In genomic region chr12:8386451-8387011, GRCm38 (mm10) we compare ENCODE assay signal across 8 mouse cellular contexts.
A peak's percentile ranks its signal among the peaks of the same experiment; 100 is the strongest.
DNase-seq lines count a peak whose midpoint lies in the region; ATAC-seq and TF ChIP-seq lines count a peak whose summit lies in the region.

No protein-coding gene starts in this region.

- no peaks in the 10 kb centered on the region for H3K9me3 ChIP-seq in forebrain, embryonic 15.5 days
- no peaks in the 10 kb centered on the region for H3K9me3 ChIP-seq in hindbrain, embryonic 15.5 days
- H3K9me3 ChIP-seq in lung, embryonic 14.5 days (ENCODE audit: low read depth, low read length): no peaks in the 10 kb centered on the region

- H3K4me1 ChIP-seq in forebrain, embryonic 15.5 days: no peaks in the 10 kb centered on the region
- no peaks in the 10 kb centered on the region for H3K4me1 ChIP-seq in hindbrain, embryonic 15.5 days (replicated peaks)
- 0 out of 2 replicates have a peak, but pooled peaks cover 6% of the 10 kb centered on the region for H3K4me1 ChIP-seq in lung, embryonic 14.5 days (ENCODE audit: insufficient read depth)

- no peaks in the 10 kb centered on the region for H3K36me3 ChIP-seq in forebrain, embryonic 15.5 days
- H3K36me3 ChIP-seq in hindbrain, embryonic 15.5 days: no peaks in the 10 kb centered on the region
- no peaks in the 10 kb centered on the region for H3K36me3 ChIP-seq in lung, embryonic 14.5 days (ENCODE audit: insufficient read depth)

- H3K9ac ChIP-seq in forebrain, embryonic 15.5 days (replicated peaks): no peak overlapping the region
- no peak overlapping the region for H3K9ac ChIP-seq in hindbrain, embryonic 15.5 days
- no peak overlapping the region for H3K9ac ChIP-seq in lung, embryonic 14.5 days

- H3K27me3 ChIP-seq in forebrain, embryonic 15.5 days: no peaks in the 10 kb centered on the region
- H3K27me3 ChIP-seq in hindbrain, embryonic 15.5 days: no peaks in the 10 kb centered on the region
- H3K27me3 ChIP-seq in lung, embryonic 14.5 days (ENCODE audit: insufficient read depth, low read length): no peaks in the 10 kb centered on the region

- no peak overlapping the region for H3K4me3 ChIP-seq in forebrain, embryonic 15.5 days
- H3K4me3 ChIP-seq in hindbrain, embryonic 15.5 days: no peak overlapping the region
- H3K4me3 ChIP-seq in lung, embryonic 14.5 days (ENCODE audit: low read depth, low read length): no peak overlapping the region

- peak; percentile 53 for ATAC-seq in forebrain, embryonic 15.5 days (replicated peaks)
- peak; percentile 67 for ATAC-seq in hindbrain, embryonic 15.5 days (ENCODE audit: low FRiP score, low read depth)
- peak; percentile 88 for ATAC-seq in lung, embryonic 14.5 days (ENCODE audit: insufficient read depth)
- no peak for ATAC-seq in CD4-positive, CD25-positive, alpha-beta regulatory T cell, adult 4 months

- WGBS in forebrain, embryonic 15.5 days: 57% methylated on average over 6 of the region's 6 CpGs
- WGBS in hindbrain, embryonic 15.5 days: 57% methylated on average over 6 of the region's 6 CpGs
- WGBS in lung, embryonic 14.5 days: 39% methylated on average over 6 of the region's 6 CpGs

- DNase-seq in ovary, adult 18-20 months (ENCODE audit: low spot score): peak; percentile 40
- no peak for DNase-seq in ovary, postnatal 14 days (ENCODE audit: low spot score)
- peak; percentile 80 for DNase-seq in lung, embryonic 14.5 days
- DNase-seq in cerebellum, adult 11-12 months: no peak
- no peak for DNase-seq in urinary bladder, adult 18-20 months (ENCODE audit: low spot score in 2 of 2)

- no peak for TF ChIP-seq CTCF in lung, embryonic 14.5 days (IDR thresholded peaks at IDR 0.05; ENCODE audit: low read depth)

- H3K4me2 ChIP-seq in forebrain, embryonic 15.5 days (replicated peaks): no peak overlapping the region
- no peak overlapping the region for H3K4me2 ChIP-seq in hindbrain, embryonic 15.5 days
- H3K4me2 ChIP-seq in lung, embryonic 14.5 days: no peak overlapping the region

- H3K27ac ChIP-seq in forebrain, embryonic 15.5 days (replicated peaks): no peak overlapping the region
- no peak overlapping the region; the same call in 1 of the 2 replicates for H3K27ac ChIP-seq in hindbrain, embryonic 15.5 days (replicated peaks)
- H3K27ac ChIP-seq in lung, embryonic 14.5 days (ENCODE audit: low read depth): peak overlapping the region; percentile 86

Comparison
In these comparisons a context has a peak if more than half of its experiments do, and no peak if none do; other contexts are left out.
1. DNase-seq: peak in ovary, adult 18-20 months (single experiment) and lung, embryonic 14.5 days (single experiment); none in ovary, postnatal 14 days (single experiment), cerebellum, adult 11-12 months (single experiment) and urinary bladder, adult 18-20 months (0 of 2).